Mouse (Mus musculus) layer of hippocampus, adult 11-12 months (tissue): ENCODE data around the gene Hip1r.

Experiments
- DNase-seq: peaks from one replicate; pipeline ENCODE4 v3.0.0; 2022; ENCODE audit warnings: low spot score

Gene Hip1r

DNA sequence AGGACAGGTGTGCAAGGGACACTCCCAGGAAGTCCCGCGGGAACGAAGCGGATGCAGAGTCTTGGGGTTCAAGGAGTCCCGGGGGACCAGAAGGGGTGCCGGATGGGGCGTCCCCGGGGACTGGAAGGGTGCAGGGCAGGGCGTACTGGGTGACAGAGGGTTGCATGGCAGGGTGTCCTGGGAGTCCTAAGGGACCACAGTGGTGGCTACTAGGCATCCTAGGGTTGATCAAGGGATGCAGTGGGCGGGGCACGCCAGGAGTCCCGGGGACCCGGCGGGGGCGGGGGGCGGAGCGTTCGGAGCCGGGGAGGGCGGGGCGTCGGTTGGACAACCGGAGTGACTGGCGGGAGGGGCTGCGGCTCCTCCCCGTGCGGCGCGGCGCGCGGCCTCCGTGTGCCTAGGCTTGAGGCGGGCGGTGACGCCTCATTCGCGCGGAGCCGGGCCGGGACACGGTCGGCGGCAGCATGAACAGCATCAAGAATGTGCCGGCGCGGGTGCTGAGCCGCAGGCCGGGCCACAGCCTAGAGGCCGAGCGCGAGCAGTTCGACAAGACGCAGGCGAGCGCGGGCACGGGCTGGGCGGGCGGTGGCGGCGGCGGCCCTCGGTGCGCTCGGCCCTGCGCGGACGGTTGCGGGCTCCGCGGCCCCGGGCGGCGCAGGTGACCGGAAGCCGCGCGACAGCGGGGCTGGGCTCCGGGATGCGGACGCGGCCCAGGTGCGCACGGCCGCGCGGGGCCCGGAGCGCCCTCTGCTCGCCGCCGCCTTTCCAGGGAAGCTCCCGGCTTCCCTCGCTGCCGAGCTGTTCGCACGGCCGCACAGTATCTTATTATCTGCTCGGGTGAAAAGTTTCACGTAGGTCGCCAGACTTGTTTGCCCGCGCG lies at the start of gene Hip1r:
Gene Hip1r, plus strand, starts transcription at position 330 of the 880 bp plus-strand sequence.
- peak; percentile 64 for DNase-seq

DNA sequence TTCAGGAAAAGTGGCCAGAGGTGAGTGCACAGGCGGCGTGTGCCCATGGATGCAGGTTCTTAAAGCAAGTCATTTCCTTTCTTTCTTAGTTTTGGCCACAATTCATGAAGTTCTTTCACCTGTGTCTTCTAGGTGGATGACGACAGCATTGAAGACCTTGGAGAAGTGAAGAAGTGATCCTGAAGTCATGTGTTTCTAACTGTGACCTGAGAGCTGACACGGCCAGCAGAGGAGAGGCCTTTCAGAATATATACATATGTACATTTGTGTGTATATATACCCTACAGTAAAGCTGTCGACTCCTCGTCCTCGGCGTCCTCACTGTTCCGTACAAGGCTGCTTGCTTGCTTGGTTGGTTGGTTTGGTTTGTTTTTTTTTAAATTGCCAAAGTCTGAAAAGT lies 46.3 kb upstream of the Hip1r start, which contains the start of gene Gm43518:
Gene Gm43518, plus strand, starts transcription at position 301 of the 400 bp plus-strand sequence.
- no peak for DNase-seq

DNA sequence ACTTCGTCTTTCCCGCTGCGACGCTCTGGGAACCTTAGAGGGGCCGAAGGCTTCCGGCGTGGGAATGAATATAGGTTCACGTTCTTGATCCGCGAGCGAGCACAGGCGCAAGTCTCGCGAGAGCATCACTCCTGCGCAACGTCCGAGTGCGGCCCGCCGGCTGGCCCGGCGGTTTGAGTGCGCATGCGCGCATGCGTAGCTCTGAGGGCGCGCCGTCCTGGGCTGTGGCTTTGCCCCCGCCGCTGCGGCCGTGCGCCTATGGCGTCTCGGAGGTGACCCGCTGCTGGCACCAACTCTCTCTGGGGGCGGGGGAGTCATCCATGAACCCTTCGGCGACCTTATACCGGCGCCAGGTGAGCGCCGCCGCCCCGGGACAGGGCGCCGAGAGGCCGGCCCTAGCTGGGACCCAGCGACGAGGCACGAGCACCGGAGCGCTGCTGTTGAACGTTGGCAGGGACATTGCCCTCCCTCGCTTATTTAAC lies 42.9 kb upstream of the Hip1r start, which contains the start of gene Ccdc62:
Gene Ccdc62, plus strand, starts transcription at position 172 of the 482 bp plus-strand sequence.
- peak; percentile 93 for DNase-seq

DNA sequence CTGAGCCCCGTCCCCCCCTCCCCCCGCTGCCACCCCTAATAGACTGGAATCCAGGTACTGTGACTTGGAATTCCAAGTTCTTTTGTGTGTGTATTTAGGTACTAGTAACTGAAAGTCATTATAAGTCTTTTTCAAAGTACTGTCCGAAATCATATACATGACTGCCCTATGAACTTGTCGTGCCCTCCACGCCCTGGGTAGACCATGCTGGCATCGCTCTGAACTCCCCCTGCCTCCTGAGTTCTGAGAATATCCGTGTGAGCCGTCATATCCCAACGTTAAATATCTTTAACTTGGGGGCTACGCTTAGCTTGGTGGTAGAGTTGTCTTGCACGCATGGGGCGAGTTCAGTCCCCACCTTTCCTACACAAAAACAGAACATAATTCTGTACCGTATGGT lies 42.3 kb upstream of the Hip1r start:
- no peak for DNase-seq

DNA sequence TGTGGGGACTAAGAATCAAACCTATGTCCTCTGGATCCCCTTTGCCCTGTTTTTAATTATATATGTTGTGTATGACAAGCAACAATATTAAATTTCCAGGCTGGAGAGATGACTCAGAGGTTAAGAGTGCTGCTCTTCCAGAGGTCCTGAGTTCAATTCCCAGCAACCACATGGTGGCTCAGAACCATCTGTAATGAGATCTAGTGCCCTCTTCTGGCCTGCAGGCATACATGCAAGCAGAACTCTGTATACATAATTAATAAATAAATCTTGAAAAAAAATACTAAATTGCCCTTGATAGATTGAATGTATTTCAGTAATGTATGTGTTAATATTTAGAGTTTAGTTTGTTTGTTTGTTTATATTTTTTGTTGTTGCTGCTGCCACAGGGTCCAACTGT lies 40.5 kb upstream of the Hip1r start:
- DNase-seq, result no peak

DNA sequence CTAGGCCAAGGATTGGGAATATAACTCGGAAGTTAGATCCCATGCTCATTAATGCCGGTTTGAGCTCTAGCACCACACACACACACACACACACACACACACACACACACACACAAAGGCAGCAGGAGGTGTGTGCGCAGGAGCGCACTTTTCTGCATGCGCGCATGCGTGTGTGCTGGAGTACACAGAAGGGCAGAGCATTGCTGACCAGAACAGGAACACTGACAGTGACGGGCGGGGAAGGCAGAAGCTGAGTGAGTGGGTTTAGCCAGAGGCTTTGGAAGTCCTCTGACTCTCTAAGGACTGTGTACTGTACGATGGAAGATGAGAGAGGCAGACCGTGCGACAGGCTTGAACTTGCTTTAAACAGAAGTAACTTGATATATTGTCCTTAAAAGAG lies 39.9 kb upstream of the Hip1r start:
- DNase-seq, result no peak

DNA sequence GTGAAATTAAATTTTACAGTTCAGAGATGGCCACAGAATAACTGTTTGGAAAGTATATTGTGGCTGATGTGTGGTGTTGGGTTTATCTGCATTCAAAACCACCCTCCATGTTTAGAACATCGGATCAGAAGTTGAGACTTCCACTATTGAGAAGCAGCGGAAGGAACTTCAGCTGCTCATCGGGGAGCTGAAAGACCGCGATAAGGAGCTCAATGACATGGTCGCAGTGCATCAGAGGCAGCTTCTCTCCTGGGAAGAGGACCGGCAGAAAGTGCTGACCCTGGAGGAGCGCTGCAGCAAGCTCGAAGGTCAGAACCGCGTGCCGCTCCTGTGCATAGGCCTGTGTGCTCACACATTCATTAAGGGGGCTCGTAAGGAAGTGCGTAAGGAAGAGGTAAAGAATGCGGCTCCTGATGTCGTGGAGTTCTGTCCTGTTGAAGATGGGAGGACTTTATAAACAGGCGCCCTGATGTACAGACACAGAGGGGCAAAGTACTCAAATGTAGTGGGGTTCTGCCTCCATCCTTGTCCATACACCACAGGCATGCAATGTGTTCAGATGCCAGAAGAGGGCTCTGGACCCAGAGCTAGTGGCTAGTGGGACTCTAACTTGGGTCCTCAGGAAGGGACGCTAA lies 39.4 kb upstream of the Hip1r start:
- no peak for DNase-seq

DNA sequence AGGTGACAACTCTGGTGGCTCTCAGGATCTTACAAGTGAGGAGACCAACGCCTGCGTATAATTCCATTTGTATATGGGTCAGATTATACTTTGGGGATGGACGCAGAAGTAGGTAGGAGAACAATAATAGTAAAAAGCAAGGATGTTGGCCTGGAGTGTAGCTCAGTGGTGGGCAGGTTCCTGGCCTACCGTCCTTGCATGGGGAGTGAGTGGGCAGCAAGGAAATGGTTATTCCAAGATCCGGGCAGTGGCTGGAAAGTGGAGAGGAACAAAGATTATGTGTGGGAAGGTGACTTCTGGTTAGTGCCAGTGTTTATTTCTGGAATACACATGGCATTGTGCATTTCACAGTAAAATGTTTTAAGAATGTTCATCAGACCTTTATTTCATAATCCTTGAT lies 37.5 kb upstream of the Hip1r start:
- DNase-seq, result no peak

DNA sequence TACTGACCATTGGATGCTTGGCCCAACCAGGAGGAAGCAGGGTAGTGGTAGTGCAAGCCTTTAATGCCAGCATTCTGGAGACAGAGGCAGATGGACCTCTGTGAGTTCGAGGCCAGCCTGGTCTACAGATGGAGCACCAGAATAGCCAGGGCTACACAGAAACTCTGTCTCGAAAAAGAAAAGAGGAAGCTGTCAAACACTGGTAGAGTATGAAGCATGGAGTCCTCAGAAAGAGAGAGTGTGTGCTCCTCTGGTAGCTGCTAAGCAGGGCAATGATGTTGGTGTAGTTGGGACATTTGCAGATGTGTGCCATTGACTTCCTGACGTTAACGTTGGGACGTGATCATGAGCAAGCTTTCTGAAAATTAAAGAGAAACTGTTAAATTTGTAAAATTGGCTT lies 34.9 kb upstream of the Hip1r start:
- DNase-seq, result no peak

DNA sequence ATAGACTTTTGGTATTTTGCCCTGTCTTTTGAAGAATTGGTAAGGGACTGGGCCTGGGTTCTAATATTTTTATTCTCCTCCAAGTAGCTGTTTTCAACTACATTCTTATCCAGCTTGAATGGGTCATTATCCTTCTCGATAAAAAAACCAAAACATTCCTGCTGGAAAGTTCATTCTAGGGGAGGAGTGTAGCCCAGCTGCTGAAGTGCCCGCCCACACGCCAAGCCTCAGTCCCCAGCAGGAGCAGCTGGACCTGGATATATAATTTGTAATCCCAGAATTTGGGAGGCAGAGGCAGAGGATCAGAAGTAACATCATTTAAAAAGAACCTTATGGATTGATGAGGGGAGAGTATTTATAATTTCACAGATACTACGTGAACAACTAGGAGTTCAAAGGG lies 26.9 kb upstream of the Hip1r start:
- DNase-seq, result no peak

DNA sequence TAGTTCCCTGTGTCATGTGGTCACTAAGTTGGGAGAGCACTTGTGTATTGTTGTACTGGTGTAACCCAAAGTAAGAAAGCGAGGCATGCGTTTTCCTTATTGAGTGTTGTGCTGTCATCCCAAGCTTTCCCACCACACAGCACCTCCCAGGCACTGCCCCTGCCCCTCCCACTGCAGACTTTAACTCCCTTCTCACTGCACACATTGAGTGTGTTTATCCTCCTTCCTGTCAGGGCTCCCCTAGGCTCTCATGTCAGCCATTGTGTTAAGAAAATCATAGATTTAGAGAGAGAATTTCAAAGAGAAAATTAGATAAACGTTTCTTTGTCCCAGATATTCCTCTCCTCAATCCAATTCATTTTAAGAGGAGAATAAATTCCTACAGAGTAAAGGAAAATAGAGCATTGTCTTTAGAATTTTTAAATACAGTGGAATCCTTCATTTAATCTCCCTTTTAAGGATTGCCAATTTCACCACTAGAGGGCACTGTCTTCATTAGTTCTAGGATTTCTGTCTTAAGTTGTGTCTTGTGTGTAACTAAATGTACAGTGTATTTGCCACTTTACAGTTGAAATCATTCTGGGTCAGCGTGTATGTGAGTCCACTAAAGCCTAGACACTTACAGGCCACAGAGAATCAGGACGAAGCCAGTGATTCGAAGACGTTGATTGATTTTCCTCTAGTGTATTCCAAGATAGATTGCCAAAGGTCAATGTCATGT lies 26.2 kb upstream of the Hip1r start:
- peak; percentile 49 for DNase-seq

DNA sequence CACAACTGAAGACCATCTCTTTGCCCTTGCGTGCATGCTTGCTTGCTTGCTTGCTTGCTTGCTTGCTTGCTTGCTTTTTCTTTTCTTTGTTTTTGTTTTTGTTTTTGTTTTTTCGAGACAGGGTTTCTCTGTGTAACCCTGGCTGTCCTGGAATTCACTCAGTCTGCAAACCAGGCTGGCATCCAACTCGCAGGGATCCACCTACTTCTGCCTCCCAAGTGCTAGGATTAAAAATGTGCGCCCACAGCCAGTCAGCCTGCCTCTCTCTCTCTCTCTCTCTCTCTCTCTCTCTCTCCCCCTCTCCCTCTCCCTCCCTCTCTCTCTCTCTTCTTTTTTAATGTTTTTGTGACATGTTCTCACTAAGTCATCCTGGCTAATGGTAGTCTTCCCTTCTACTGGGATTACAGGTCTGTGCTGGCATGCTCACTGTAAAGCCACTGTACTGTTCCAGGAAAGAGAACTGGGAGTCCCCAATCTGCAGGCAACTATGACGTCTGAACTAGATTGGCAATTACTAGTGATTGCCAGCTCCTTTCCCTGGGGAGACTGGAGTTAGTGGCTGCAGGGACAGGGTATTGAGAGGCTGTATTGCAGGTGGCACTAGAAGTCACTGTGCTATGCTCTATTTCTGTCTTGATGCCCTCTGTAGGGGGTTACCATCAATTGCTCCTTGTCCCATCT lies 20.9 kb upstream of the Hip1r start:
- DNase-seq, result no peak

DNA sequence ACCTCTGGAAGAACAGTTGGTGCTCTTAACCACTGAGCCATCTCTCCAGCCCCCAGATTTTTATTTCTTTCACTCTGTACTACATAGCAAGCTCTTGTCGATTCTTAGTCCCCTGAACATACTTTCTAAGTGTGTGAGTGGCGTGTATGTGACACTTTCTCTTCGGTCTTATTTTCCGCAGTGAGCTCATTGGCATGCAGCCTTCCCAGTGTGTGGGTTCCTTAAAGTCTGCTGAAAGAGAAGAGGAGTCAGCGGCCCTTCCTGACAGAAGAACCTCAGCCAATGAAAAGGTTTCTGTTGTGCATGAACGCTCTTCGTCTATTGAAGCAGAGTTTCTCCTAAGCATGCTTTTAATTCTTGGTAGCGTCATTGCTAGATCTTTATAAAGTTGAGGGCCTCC lies 16.2 kb upstream of the Hip1r start:
- DNase-seq, result no peak

DNA sequence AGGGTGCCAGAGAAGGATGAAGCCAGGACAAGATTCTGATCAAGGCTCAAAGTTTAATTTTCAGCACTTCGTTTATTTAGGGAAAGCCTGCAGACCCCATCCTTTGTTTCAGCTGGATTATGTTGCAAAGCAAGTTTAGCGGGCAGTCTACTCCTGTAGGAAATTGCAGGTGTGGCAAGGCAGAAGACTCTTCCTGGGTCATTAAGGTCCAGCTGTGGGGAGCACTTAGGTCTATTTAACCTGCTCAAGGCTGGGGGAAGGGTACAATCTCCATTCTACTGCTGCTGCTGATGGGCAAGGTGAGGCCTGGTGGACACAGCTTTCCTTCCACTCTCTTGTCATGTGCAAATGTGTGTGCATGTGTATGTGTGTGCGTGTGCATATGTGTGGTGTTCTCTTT lies 14.4 kb upstream of the Hip1r start:
- no peak for DNase-seq

DNA sequence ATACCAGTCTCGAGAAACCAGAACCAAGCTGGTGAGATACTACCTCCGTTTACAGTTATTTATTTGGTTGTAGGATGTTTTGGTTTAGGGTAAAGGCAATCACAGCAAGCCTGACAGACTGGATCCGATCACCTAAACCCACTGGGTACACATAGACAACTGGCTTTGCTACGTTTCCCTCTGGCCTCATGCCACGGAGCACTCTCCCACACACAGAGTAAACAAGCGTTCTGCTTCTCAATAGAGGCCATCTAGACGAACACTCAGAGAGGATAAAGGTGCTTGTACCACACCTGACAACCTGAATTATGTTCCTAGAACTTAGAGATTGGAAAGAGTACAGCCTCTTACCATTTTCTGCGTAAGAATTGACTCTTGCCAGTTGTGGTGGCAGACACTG lies 13.3 kb upstream of the Hip1r start:
- DNase-seq, result no peak

DNA sequence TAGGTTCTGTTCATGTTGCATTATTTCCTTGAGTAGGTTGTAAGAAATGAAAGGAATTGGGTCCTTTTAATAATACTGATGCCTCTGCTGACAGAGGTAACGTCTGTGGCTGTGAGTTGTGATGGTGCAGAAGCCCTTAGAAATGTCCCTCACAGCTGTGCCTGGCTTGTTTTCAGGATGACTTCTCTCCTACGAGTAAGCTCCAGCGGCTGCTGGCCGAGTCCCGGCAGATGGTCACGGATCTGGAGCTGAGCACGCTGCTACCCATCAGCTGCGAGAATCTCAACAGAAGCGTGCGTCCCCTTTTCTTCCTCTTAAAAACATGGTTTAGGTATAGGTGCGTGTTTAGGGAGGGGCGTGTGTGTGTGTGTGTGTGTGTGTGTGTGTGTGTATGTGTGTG lies 12.4 kb upstream of the Hip1r start:
- DNase-seq, result no peak

DNA sequence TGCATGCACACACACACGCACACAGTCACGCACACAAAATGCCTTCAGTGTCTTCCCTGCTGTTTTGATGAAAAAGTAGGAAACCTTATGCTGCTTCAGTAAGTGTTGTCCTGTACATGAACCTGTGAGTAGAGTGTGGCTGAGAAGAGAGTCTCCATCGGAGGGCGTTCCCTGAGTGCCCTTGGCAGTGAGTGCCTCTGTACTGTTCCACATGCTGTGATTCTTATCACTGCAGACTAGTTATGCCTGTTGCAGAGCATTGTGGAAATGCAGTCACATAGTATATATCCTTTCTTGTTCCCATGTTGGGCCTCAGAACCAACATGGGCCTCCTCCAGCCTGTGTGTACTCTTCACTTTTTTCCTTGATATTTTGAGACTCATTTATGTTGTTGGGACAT lies 9.2 kb upstream of the Hip1r start:
- no peak for DNase-seq

DNA sequence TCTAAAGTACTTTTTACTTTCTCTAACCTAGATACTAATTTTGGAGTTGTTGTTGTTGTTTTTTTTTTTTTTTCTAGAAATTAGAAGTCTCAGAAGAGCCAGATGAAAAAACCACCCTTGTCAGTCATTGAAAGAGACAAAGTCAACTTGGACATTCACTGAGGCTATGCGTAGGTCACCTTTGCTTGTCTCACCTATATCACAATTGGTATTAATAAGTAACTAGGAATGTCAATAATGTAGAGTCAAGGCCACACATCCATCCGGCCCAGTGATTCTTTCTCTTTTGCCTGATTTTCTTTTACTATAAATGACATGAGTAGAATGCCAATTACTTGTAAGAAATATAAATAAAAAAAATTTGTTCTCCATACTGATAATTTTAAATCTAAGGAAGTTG lies 6.7 kb upstream of the Hip1r start:
- no peak for DNase-seq

DNA sequence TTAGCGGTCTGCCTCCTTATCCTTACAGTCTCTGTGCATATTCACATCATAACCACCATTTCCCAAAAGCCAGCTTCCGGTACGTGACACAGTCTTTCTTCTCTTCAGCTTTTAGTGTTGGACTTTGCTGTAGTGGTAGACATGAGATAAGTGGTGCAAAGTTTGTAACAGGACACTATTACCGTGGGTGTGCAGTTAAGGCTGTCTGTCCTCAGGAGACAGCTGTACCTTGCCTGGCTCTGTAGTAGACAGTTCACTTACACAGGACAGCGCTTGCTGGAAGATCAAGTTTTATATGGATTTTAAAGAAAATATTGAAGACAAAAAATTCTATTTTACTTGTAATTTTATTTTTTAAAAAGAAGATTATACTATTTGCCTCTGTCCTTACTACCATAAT lies 5.0 kb upstream of the Hip1r start:
- no peak for DNase-seq

DNA sequence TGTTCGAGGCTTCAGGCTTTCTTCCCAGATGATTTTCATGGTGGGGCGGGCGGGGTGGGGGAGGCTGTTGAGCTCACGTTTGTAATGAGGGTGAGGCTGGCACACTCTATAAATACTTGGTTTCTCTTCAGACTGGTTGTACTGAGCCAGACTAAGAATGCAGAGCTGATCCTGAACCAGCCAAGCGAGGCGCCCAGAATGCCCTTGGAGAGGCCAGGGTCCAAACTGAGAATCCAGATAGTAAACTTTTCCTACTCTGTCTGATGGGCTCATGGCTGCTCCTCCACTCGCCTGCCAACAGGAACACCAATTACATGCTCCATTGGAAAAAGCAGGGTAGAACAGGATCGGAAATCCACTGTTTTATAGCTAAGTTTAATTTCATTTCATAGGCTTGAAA lies 4.2 kb upstream of the Hip1r start:
- no peak for DNase-seq

DNA sequence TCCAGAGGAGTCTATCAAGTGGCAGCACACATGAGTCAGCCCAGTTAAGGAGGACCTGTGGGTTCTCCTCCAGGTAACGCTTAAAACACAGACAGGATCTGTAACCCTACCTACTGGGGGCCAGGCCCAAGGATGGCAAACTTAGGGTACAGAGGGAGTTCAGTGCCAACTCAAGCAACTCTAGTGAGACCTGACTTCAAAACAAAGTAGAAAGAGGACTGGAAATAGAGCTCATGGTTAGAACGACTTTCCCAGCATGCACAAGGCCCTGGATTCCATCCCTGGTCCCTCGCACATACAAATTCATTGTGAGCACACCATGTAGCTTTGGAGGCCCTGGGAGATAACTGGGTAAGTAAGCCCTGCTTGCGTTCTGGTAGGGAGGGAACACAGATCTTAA lies 2.9 kb upstream of the Hip1r start:
- DNase-seq, result no peak

DNA sequence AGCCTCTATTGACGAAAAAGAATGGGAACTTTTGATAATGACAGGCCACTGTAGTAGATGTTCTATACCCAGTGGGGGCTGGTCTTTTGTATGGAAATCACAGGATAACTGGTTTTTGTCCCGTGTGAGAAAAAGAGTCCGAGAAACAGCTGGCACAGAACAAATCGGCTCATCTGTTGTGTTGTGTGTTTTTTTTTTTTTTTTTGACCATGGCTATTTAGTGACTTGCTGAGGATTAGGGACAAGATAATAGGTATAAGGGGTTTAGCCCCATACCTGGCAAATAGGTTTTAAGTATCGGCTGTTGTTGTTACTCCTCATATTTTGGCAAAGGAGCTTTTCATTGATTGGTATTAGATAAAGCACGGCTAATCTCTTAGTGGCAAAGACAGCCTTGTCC lies 975 bp upstream of the Hip1r start:
- DNase-seq, result no peak
